Mouse (Mus musculus) layer of hippocampus, postnatal 25 days (tissue): ENCODE results near the gene Tln2. TPM values are rescaled to one million over a fixed set of nuclear protein-coding genes. Genes with fewer than 3 reads are reported as not detected.

Experiments used
- DNase-seq, 2 experiments: peaks; one replicate each; pipeline ENCODE4 v3.0.0; 2022; ENCODE audit warnings: mixed read lengths in 2 of 2, low spot score in 1 of 2; ENCODE audit errors: extremely low spot score in 1 of 2
- total RNA-seq, 2 experiments: library from RNA; stranded (reverse); gene quantifications; 2 replicates each; pipeline ENCODE4 v1.2.3; 2021

Tln2 gene
- total RNA-seq, 2 experiments from 2014 or later: 89.9 to 104 TPM

- no peak for DNase-seq
Observed at GRCm38 (mm10) chr9:67236987-67237386, 322.5 kb downstream of the Tln2 start.

- no peak for DNase-seq
Observed at GRCm38 (mm10) chr9:67235441-67236217, 323.9 kb downstream of the Tln2 start.

GRCm38 (mm10) chr9:67229033-67229432 lies 330.5 kb downstream of the Tln2 start:
- no peak for DNase-seq

GRCm38 (mm10) chr9:67220388-67220787 lies 339.1 kb downstream of the Tln2 start:
- DNase-seq: peak in 1 of 2 experiments; percentile 47

GRCm38 (mm10) chr9:67218001-67218400 lies 341.5 kb downstream of the Tln2 start:
- DNase-seq: no peak

- no peak for DNase-seq
Observed at GRCm38 (mm10) chr9:67214191-67214985, 345.1 kb downstream of the Tln2 start.

GRCm38 (mm10) chr9:67213275-67213674 lies 346.2 kb downstream of the Tln2 start:
- peak; percentile 51 to 87 for DNase-seq

- DNase-seq: no peak
Observed at GRCm38 (mm10) chr9:67211220-67211619, 348.3 kb downstream of the Tln2 start.

- DNase-seq: no peak
Observed at GRCm38 (mm10) chr9:67209451-67209850, 350.1 kb downstream of the Tln2 start.

GRCm38 (mm10) chr9:67208420-67208819 lies 351.1 kb downstream of the Tln2 start:
- no peak for DNase-seq

- no peak for DNase-seq
Observed at GRCm38 (mm10) chr9:67205175-67205574, 354.3 kb downstream of the Tln2 start.

GRCm38 (mm10) chr9:67196609-67197008 lies 362.9 kb downstream of the Tln2 start:
- no peak for DNase-seq

- DNase-seq: no peak
Observed at GRCm38 (mm10) chr9:67195306-67195705, 364.2 kb downstream of the Tln2 start.

GRCm38 (mm10) chr9:67191488-67192331 lies 367.8 kb downstream of the Tln2 start:
- DNase-seq: no peak

- DNase-seq: no peak
Observed at GRCm38 (mm10) chr9:67187686-67188085, 371.8 kb downstream of the Tln2 start.

- DNase-seq: no peak
Observed at GRCm38 (mm10) chr9:67187182-67187581, 372.3 kb downstream of the Tln2 start.

GRCm38 (mm10) chr9:67184556-67184955 lies 374.9 kb downstream of the Tln2 start:
- DNase-seq: no peak

GRCm38 (mm10) chr9:67183520-67183919 lies 376.0 kb downstream of the Tln2 start:
- no peak for DNase-seq

- no peak for DNase-seq
Observed at GRCm38 (mm10) chr9:67182006-67182405, 377.5 kb downstream of the Tln2 start.

GRCm38 (mm10) chr9:67178709-67179108 lies 380.8 kb downstream of the Tln2 start:
- DNase-seq: no peak

GRCm38 (mm10) chr9:67178203-67178602 lies 381.3 kb downstream of the Tln2 start:
- DNase-seq: no peak
